Mouse (Mus musculus) CH12.LX (cell line): ENCODE results near the gene Sst. TPM values are rescaled to one million over a fixed set of nuclear protein-coding genes. Genes with fewer than 3 reads are reported as not detected.

ENCODE experiments used
- DNase-seq: peaks from one replicate; pipeline ENCODE4 v3.0.0-alpha.2; 2013; ENCODE audit errors: extremely low read depth
- H3K27ac ChIP-seq: 2 replicates; pipeline ENCODE4 v1.5.1; 2012; ENCODE audit warnings: low read depth, mild to moderate bottlenecking, control low read depth, moderate library complexity; ENCODE audit not compliant: insufficient read depth
- H3K27me3 ChIP-seq: replicated peaks from 2 replicates; pipeline ENCODE3; 2012; ENCODE audit warnings: inconsistent platforms
- H3K36me3 ChIP-seq, 2 experiments: replicated peaks in 1 of 2; 2 replicates each; pipeline versions ENCODE3 to v1.6.1; 2012; ENCODE audit warnings: inconsistent platforms in 1 of 2, low read length in 1 of 2, mild to moderate bottlenecking in 1 of 2, mixed read lengths in 1 of 2, moderate library complexity in 1 of 2; ENCODE audit not compliant: control insufficient read depth in 1 of 2, insufficient read depth in 1 of 2
- H3K4me1 ChIP-seq, 2 experiments: 2 replicates each; pipeline ENCODE4 v1.6.1; 2012; ENCODE audit warnings: inconsistent platforms in 1 of 2, moderate library complexity in 1 of 2; ENCODE audit not compliant: insufficient read depth in 2 of 2, control insufficient read depth in 1 of 2
- H3K4me2 ChIP-seq: 2 replicates; pipeline ENCODE4 v1.6.1; 2012; ENCODE audit warnings: low read depth, mild to moderate bottlenecking, control low read depth; ENCODE audit not compliant: poor library complexity, insufficient read depth, severe bottlenecking
- H3K4me3 ChIP-seq, 3 experiments: fragments of 150-350 bp in 1 of 3; sonication (generic) in 1 of 3; replicated peaks in 1 of 3; 2 replicates each; pipeline versions ENCODE3 to v1.5.1; 2011 to 2012; ENCODE audit warnings: low read depth in 2 of 3, low read length in 2 of 3, mild to moderate bottlenecking in 2 of 3, moderate library complexity in 2 of 3, control low read depth in 1 of 3, improper control_type of control experiment in 1 of 3, inconsistent platforms in 1 of 3, mixed read lengths in 1 of 3; ENCODE audit not compliant: poor library complexity in 1 of 3
- H3K79me2 ChIP-seq: replicated peaks from 2 replicates; pipeline ENCODE4 v1.6.1; 2012; ENCODE audit warnings: mild to moderate bottlenecking, moderate library complexity; ENCODE audit not compliant: control insufficient read depth, poor library complexity, insufficient read depth, severe bottlenecking; ENCODE audit errors: extremely low read depth
- H3K9ac ChIP-seq: 2 replicates; pipeline ENCODE4 v1.6.1; 2012; ENCODE audit warnings: low read depth, mild to moderate bottlenecking, control low read depth, moderate library complexity; ENCODE audit not compliant: insufficient read depth
- H3K9me3 ChIP-seq: replicated peaks from 2 replicates; pipeline ENCODE3; 2012; ENCODE audit warnings: low read length, inconsistent platforms, mixed read lengths
- BHLHE40 ChIP-seq: IDR thresholded peaks from 2 replicates; pipeline ENCODE4 v1.6.1; 2011; ENCODE audit warnings: mild to moderate bottlenecking, low read depth, low read length, improper control_type of control experiment
- CHD1 ChIP-seq: IDR thresholded peaks from 2 replicates; pipeline ENCODE4 v1.6.1; 2012; ENCODE audit warnings: low read depth, low read length, improper control_type of control experiment, inconsistent platforms
- CTCF ChIP-seq, 2 experiments: IDR thresholded peaks in 1 of 2; conservative IDR thresholded peaks in 1 of 2; 2 replicates each; pipeline ENCODE4 v1.5.1; 2011 to 2012; ENCODE audit warnings: low read depth in 2 of 2, low read length in 2 of 2, improper control_type of control experiment in 1 of 2, inconsistent platforms in 1 of 2, mild to moderate bottlenecking in 1 of 2, moderate library complexity in 1 of 2
- E2F4 ChIP-seq: IDR thresholded peaks from 2 replicates; pipeline ENCODE4 v1.6.1; 2011; ENCODE audit warnings: low read depth, low read length, improper control_type of control experiment; ENCODE audit not compliant: insufficient replicate concordance
- EP300 ChIP-seq: IDR thresholded peaks from 2 replicates; pipeline ENCODE4 v1.6.1; 2011; ENCODE audit warnings: low read length, improper control_type of control experiment
- HCFC1 ChIP-seq: IDR thresholded peaks from 2 replicates; pipeline ENCODE4 v1.6.1; 2012; ENCODE audit warnings: low read depth, mild to moderate bottlenecking, inconsistent platforms, low read length, improper control_type of control experiment
- JUND ChIP-seq: conservative IDR thresholded peaks from 2 replicates; pipeline ENCODE4 v1.6.1; 2011; ENCODE audit warnings: low read depth, low read length, improper control_type of control experiment
- MAX ChIP-seq: IDR thresholded peaks from 2 replicates; pipeline ENCODE4 v1.6.1; 2011; ENCODE audit warnings: low read length, improper control_type of control experiment
- MXI1 ChIP-seq: IDR thresholded peaks from 2 replicates; pipeline ENCODE4 v1.6.1; 2011; ENCODE audit warnings: mild to moderate bottlenecking, low read depth, low read length, improper control_type of control experiment
- MYC ChIP-seq: IDR thresholded peaks from 2 replicates; pipeline ENCODE4 v1.6.1; 2011; ENCODE audit warnings: low read depth, mild to moderate bottlenecking, improper control_type of control experiment, low read length
- NELFE ChIP-seq: IDR thresholded peaks from 2 replicates; pipeline ENCODE4 v1.6.1; 2011; ENCODE audit warnings: low read depth, low read length, improper control_type of control experiment
- NRF1 ChIP-seq: IDR thresholded peaks from 2 replicates; pipeline ENCODE4 v1.6.1; 2014; ENCODE audit warnings: low read depth, mild to moderate bottlenecking, inconsistent platforms, low read length, improper control_type of control experiment, moderate library complexity
- POLR2A ChIP-seq: IDR thresholded peaks from 2 replicates; pipeline ENCODE4 v1.6.1; 2011; ENCODE audit warnings: low read depth, mild to moderate bottlenecking, improper control_type of control experiment, low read length
- RAD21 ChIP-seq: IDR thresholded peaks from 2 replicates; pipeline ENCODE4 v1.6.1; 2011; ENCODE audit warnings: low read depth, mild to moderate bottlenecking, low read length, improper control_type of control experiment, moderate library complexity
- RCOR1 ChIP-seq: conservative IDR thresholded peaks from 2 replicates; pipeline ENCODE4 v1.6.1; 2012; ENCODE audit warnings: low read depth, mild to moderate bottlenecking, inconsistent platforms, low read length, improper control_type of control experiment
- SIN3A ChIP-seq: IDR thresholded peaks from 2 replicates; pipeline ENCODE4 v1.6.1; 2012; ENCODE audit warnings: low read length, improper control_type of control experiment, inconsistent platforms
- SMC3 ChIP-seq: IDR thresholded peaks from 2 replicates; pipeline ENCODE4 v1.6.1; 2011; ENCODE audit warnings: low read depth, low read length, improper control_type of control experiment
- UBTF ChIP-seq: IDR thresholded peaks from 2 replicates; pipeline ENCODE4 v1.6.1; 2012; ENCODE audit warnings: low read depth, mild to moderate bottlenecking, inconsistent platforms, low read length, improper control_type of control experiment, moderate library complexity
- USF2 ChIP-seq: conservative IDR thresholded peaks from 2 replicates; pipeline ENCODE4 v1.6.1; 2011; ENCODE audit warnings: low read depth, low read length, improper control_type of control experiment
- ZC3H11A ChIP-seq: IDR thresholded peaks from 2 replicates; pipeline ENCODE4 v1.6.1; 2012; ENCODE audit warnings: low read depth, mild to moderate bottlenecking, inconsistent platforms, low read length, improper control_type of control experiment
- ZMIZ1 ChIP-seq: IDR thresholded peaks from 2 replicates; pipeline ENCODE4 v1.6.1; 2012; ENCODE audit warnings: low read depth, mild to moderate bottlenecking, inconsistent platforms, low read length, improper control_type of control experiment
- dilution Hi-C: fragments of 300-500 bp; cut with MboI; formaldehyde crosslinking; loops from 2 replicates; pipeline ENCODE4 v1.14.3; 2020; ENCODE audit warnings: low sequenced_read_pairs; ENCODE audit not compliant: extremely low pct_unique_long_range_greater_than_20kb, extremely low pct_ligation_motif_present
- in situ Hi-C: fragments of 300-500 bp; cut with MboI; formaldehyde crosslinking; loops from 3 replicates; pipeline ENCODE4 v1.14.3; 2019; ENCODE audit warnings: low sequenced_read_pairs, low pct_ligation_motif_present, low pct_unique_long_range_greater_than_20kb, mixed read lengths
- polyA plus RNA-seq: library from polyadenylated mRNA; unstranded; fragments of >175 nt; gene quantifications from 2 replicates; pipeline ENCODE4 v1.2.1, GENCODE M21; 2012; ENCODE audit warnings: low read depth; ENCODE audit not compliant: insufficient read length
- total RNA-seq, 2 experiments: library from RNA; depleted of rRNA; stranded (reverse); fragments of 300-350 nt in 1 of 2; fragments of >200 nt in 1 of 2; gene quantifications; 2 replicates each; pipeline ENCODE4 v1.2.3; 2012 to 2014

Sst gene
- total and polyA plus RNA-seq, 3 experiments = not detected

DNA sequence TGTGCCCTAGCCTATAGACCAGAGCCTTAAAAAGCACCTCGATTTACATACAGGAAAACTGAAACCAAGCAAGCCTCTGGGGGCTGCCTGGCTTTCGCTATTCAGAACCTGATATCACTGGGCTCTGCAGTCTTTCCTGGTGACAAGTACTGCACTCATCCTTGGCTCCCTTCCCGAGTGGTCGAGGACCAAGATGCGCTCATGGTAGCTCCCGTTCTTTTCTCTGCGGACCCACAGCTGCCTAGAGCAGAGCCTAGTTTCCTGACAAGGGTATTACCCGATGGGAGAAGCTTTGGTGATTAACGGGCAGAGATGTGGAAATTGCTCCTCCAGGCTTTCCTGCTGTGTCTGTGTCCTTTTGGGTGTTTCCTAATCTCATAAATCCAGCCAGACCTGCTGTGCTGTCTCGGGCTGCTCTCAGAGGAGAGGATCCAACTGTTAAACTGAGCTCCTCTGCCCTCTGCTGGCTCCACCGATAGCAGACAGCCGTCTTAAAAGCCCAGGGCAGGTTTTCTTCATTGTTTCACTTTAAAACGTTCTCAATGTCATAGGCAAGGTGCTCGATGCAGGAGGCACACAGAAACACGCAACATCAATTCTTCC is 7.3 kb upstream of the Sst start:
- dilution Hi-C loops (no loop called here), in situ Hi-C loops (loop anchor here (5.0 kb wide), 2 partner anchors 351 to 446 kb away; no protein-coding TSS in a partner anchor)
- H3K4me1 ChIP-seq = peaks cover 7 to 20% of the 10 kb centered on the region in 2 experiments; a peak in 3 of 4 replicates
- H3K9me3 ChIP-seq = no peaks in the 10 kb centered on the region
- TF ChIP-seq RCOR1 (no peak), MYC (no peak; the same call in 1 of the 2 replicates), HCFC1 (no peak), USF2 (no peak), ZMIZ1 (no peak), BHLHE40 (no peak), SIN3A (0 out of 2 replicates have a peak, but pooled peaks have one; percentile 34), ZC3H11A (peak; percentile 45), RAD21 (peak; percentile 72), NRF1 (no peak), E2F4 (no peak), CTCF (conservative IDR thresholded peaks at IDR 0.05 in 1 of 2, IDR thresholded peaks at IDR 0.05 in 1 of 2; ENCODE audit: low read depth in 2 of 2, low read length in 2 of 2) (peak; percentile 55 to 89), NELFE (0 out of 2 replicates have a peak, but pooled peaks have one; percentile 33), MAX (no peak), POLR2A (no peak), SMC3 (peak; percentile 89), UBTF (no peak), CHD1 (no peak), JUND (no peak), MXI1 (no peak)
- H3K27ac ChIP-seq = no peak overlapping the region
- no peaks in the 10 kb centered on the region for H3K36me3 ChIP-seq
- no peak overlapping the region for H3K9ac ChIP-seq
- H3K4me3 ChIP-seq = peak overlapping the region in 2 of 3 experiments; percentile 6 to 39
- H3K27me3 ChIP-seq = peaks cover 15% of the 10 kb centered on the region
- DNase-seq = peak; percentile 87
- peak overlapping the region; percentile 98 for H3K4me2 ChIP-seq
- H3K79me2 ChIP-seq = no peaks in the 10 kb centered on the region

DNA sequence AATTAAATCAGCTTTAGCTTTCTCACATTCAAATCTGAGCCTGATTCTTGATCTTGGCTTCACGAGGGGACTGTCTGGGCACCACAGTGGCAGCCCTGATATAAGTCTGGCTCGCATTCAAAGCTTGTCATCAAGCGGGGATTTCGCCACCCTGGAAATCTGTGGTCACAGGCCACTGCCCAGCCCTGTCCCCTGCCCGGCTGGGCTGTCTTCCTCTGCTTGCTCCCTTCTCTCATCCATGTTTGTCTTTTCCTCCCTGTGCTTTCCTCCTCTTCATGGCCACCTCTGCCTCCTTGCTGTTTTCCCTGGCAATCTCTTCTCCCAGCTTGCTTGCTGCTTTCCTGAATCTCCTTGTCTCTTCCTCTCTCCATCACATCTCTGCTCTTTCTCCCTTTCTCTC is 6.7 kb upstream of the Sst start:
- peaks cover 7 to 20% of the 10 kb centered on the region in 2 experiments; a peak in 3 of 4 replicates for H3K4me1 ChIP-seq
- H3K9me3 ChIP-seq = no peaks in the 10 kb centered on the region
- dilution Hi-C loops = no loop called here

More for the DNA sequence above, 6.7 kb upstream of the Sst start:
- Histone ChIP-seq H3K4me3 (no peak overlapping the region), H3K27ac (no peak overlapping the region), H3K27me3 (peaks cover 19% of the 10 kb centered on the region), H3K4me2 (peak overlapping the region; percentile 98), H3K9ac (no peak overlapping the region), H3K36me3 (no peaks in the 10 kb centered on the region), H3K79me2 (no peaks in the 10 kb centered on the region)
- DNase-seq = no peak
- TF ChIP-seq UBTF (no peak), BHLHE40 (no peak), EP300 (no peak), USF2 (no peak)
- TF ChIP-seq, all 38 proteins: peak for 0
- in situ Hi-C loops = loop anchor here (5.0 kb wide), 2 partner anchors 350 to 445 kb away; no protein-coding TSS in a partner anchor
